Comparison of ENCODE assay signal across 11 mouse cellular contexts in the genomic region with DNA sequence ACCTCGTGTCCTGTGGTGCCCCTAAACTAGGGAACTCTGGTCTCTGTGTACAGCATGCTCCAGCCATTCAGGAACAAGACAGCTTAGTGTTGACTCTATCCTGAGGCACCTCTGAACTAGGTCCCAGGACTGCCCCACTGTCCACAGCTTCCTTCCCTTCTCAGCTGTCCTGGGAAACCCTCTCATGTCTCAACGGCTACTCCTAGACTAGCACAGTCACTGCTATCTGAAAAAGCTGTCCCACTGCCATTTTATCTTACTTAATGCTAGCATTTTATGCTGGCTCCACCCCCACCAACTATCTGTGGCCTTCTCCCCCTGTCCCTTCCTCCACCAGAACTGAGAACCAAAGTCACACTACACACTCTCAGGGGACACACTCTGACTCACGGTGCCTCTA. TPM values are rescaled to one million over a fixed set of nuclear protein-coding genes. Genes with fewer than 3 reads are reported as not detected.
DNase-seq lines count a peak whose midpoint lies in the region; ATAC-seq and TF ChIP-seq lines count a peak whose summit lies in the region.
"Had no signal": no experiment of that assay in that cellular context is flagged by ENCODE, and none has a peak within 500 bp of the region (broad histone marks: within the 10 kb centered on the region; RNA-seq: fewer than 3 reads in every experiment).

No protein-coding gene starts in this region.

- no peaks in the 10 kb centered on the region for H3K9me3 ChIP-seq in heart, embryonic 10.5 days
- H3K9me3 ChIP-seq in liver, embryonic 15.5 days (replicated peaks): no peaks in the 10 kb centered on the region

- H3K27ac ChIP-seq in heart, embryonic 10.5 days: peak overlapping the region; percentile 71
- peak overlapping the region; percentile 32; the same call in 1 of the 2 replicates for H3K27ac ChIP-seq in spleen, adult 2 months (ENCODE audit: insufficient read depth, low read length)
- H3K27ac ChIP-seq in liver, embryonic 15.5 days (replicated peaks): peak overlapping the region; percentile 92

- 29% methylated on average over 3 of the region's 3 CpGs for WGBS in heart, embryonic 10.5 days
- WGBS in spleen, adult 2 months: 19% methylated on average over 3 of the region's 3 CpGs
- WGBS in liver, embryonic 15.5 days (ENCODE audit: insufficient replicate concordance): 2% methylated on average over 3 of the region's 3 CpGs

- no peak for TF ChIP-seq POLR2A in spleen, adult 2 months (IDR thresholded peaks at IDR 0.05; ENCODE audit: low read depth, low read length)

- peak overlapping the region; percentile 96 for H3K4me2 ChIP-seq in liver, embryonic 15.5 days

- H3K27me3 ChIP-seq in heart, embryonic 10.5 days (ENCODE audit: insufficient read depth, poor library complexity, severe bottlenecking): peaks cover 9% of the 10 kb centered on the region
- H3K27me3 ChIP-seq in spleen, adult 2 months (ENCODE audit: control insufficient read depth, insufficient read depth, low read length): no peaks in the 10 kb centered on the region
- H3K27me3 ChIP-seq in liver, embryonic 15.5 days: no peaks in the 10 kb centered on the region

- TF ChIP-seq CTCF in spleen, adult 2 months (IDR thresholded peaks at IDR 0.05; ENCODE audit: extremely low read depth, insufficient read depth, insufficient read length, insufficient replicate concordance): no peak

- H3K36me3 ChIP-seq in heart, embryonic 10.5 days: no peaks in the 10 kb centered on the region
- no peaks in the 10 kb centered on the region for H3K36me3 ChIP-seq in spleen, adult 2 months (ENCODE audit: control insufficient read depth, insufficient read depth, low read length)
- H3K36me3 ChIP-seq in liver, embryonic 15.5 days (replicated peaks): no peaks in the 10 kb centered on the region

- H3K4me3 ChIP-seq in heart, embryonic 10.5 days: no peak overlapping the region
- no peak overlapping the region for H3K4me3 ChIP-seq in spleen, adult 2 months (ENCODE audit: extremely low read depth, insufficient read depth, insufficient read length)
- peak overlapping the region; percentile 88 for H3K4me3 ChIP-seq in liver, embryonic 15.5 days (replicated peaks)

- DNase-seq in heart, embryonic 10.5 days (ENCODE audit: low spot score): no peak
- DNase-seq in heart, adult 8-10 months (ENCODE audit: low spot score): no peak
- DNase-seq in spleen, adult 2 months (ENCODE audit: low read depth in 1 of 2, low spot score in 2 of 2): no peak
- DNase-seq in spleen, postnatal 4 days (ENCODE audit: low spot score in 2 of 2): no peak
- no peak for DNase-seq in right cerebral cortex, adult 2 months (ENCODE audit: low spot score in 2 of 2)
- DNase-seq in ovary, postnatal 14 days (ENCODE audit: low spot score): no peak
- no peak for DNase-seq in lung, postnatal 36 days
- DNase-seq: lung, adult 18-20 months; right cerebral cortex, postnatal 25 days had no signal

- peak overlapping the region; percentile 96 for H3K9ac ChIP-seq in liver, embryonic 15.5 days

- ATAC-seq in liver, embryonic 15.5 days (ENCODE audit: insufficient read depth): peak; percentile 3; the same call in 1 of the 2 replicates
- ATAC-seq: inflammation-experienced regulatory T-cells, adult 6 months had no signal

- peaks cover 81% of the 10 kb centered on the region for H3K4me1 ChIP-seq in heart, embryonic 10.5 days
- H3K4me1 ChIP-seq in spleen, adult 2 months (ENCODE audit: control insufficient read depth, insufficient read depth, insufficient read length): peaks cover 49% of the 10 kb centered on the region
- H3K4me1 ChIP-seq in liver, embryonic 15.5 days (replicated peaks): peaks cover 95% of the 10 kb centered on the region

RNA-seq across cellular contexts. Expression of a gene that starts 3.5 kb away (rescaled TPM):
- 17.6 and 17.8 TPM in 2 replicates for polyA plus RNA-seq in heart, embryonic 10.5 days (2016; fragmentation: Nextera tagmentation; extraction: Ambion mirVana)
- 10 to 100 TPM; 12.1 to 15.3 (median 13.0) TPM for total RNA-seq in heart, adult 8-10 months (2022)
- 26.7 and 29.8 TPM in 2 replicates for polyA plus RNA-seq in spleen, adult 2 months (2012; rRNA removed)
- 21.8 and 22.4 TPM in 2 replicates for polyA plus RNA-seq in liver, embryonic 15.5 days (2015; fragmentation: Nextera tagmentation; extraction: Ambion mirVana)

Comparison
In these comparisons a context has a peak if more than half of its experiments do, and no peak if none do; other contexts are left out.
1. H3K27ac ChIP-seq: peak in every context shown above with its lines; median percentile 92 in liver, embryonic 15.5 days; 71 in heart, embryonic 10.5 days; 32 in spleen, adult 2 months.